In genomic region chrX:99405843-99406242, GRCm38 (mm10) we compare ENCODE assay signal across 24 mouse cellular contexts.
DNase-seq lines count a peak whose midpoint lies in the region; ATAC-seq lines count a peak whose summit lies in the region.
"Had no signal": no experiment of that assay in that cellular context is flagged by ENCODE, and none has a peak within 500 bp of the region (broad histone marks: within the 10 kb centered on the region; RNA-seq: fewer than 3 reads in every experiment).

No protein-coding gene starts in this region.

- no peak for DNase-seq in liver, embryonic 11.5 days (ENCODE audit: low spot score)
- DNase-seq in liver, result no peak
- DNase-seq in brain, adult 2 months (ENCODE audit: low read depth, low spot score), result peak; percentile 49
- DNase-seq in kidney, postnatal 4 days, result no peak
- DNase-seq: adrenal gland, adult 2 months; adrenal gland, postnatal 10 days; adrenal gland, postnatal 25 days; B cell, adult 2 months; cerebellum, adult 11-12 months; cerebellum, adult 2 months; cerebellum, adult 9-10 months; cerebellum, postnatal 10 days; cerebellum, postnatal 25 days; forebrain, postnatal 0 days had no signal

- no peaks in the 10 kb centered on the region for H3K9me3 ChIP-seq in liver, embryonic 11.5 days (ENCODE audit: control insufficient read depth, low read length)
- H3K9me3 ChIP-seq: embryonic facial prominence, embryonic 10.5 days; embryonic facial prominence, embryonic 12.5 days; forebrain, embryonic 13.5 days; forebrain, embryonic 15.5 days; G1E had no signal

- no peak overlapping the region for H3K4me2 ChIP-seq in liver, embryonic 11.5 days
- H3K4me2 ChIP-seq: embryonic facial prominence, embryonic 12.5 days; forebrain, embryonic 13.5 days; forebrain, embryonic 15.5 days had no signal

- no peak overlapping the region for H3K27ac ChIP-seq in liver, embryonic 11.5 days (ENCODE audit: low read depth, low read length)
- H3K27ac ChIP-seq: embryonic facial prominence, embryonic 10.5 days; embryonic facial prominence, embryonic 12.5 days; forebrain, embryonic 13.5 days; forebrain, embryonic 15.5 days had no signal

- H3K4me1 ChIP-seq in liver, embryonic 11.5 days (replicated peaks; ENCODE audit: control insufficient read depth, insufficient read depth, low read length), result no peaks in the 10 kb centered on the region

- 0 out of 2 replicates have a peak, but pooled peaks have one; percentile 26 for ATAC-seq in liver, embryonic 11.5 days (replicated peaks; ENCODE audit: low FRiP score)
- peak; percentile 81 for ATAC-seq in megakaryocyte-erythroid progenitor cell, adult 5-6 weeks (replicated peaks; ENCODE audit: low FRiP score, low TSS enrichment, poor library complexity, severe bottlenecking)
- ATAC-seq: activated CD4-positive, CD25-positive, alpha-beta regulatory T cell, adult 4 months; CD4-positive, CD25-positive, alpha-beta regulatory T cell, adult 4 months; forebrain, embryonic 13.5 days; forebrain, embryonic 15.5 days; forebrain, postnatal 0 days; Patski had no signal

- H3K4me3 ChIP-seq in liver, embryonic 11.5 days (ENCODE audit: low read depth, low read length), result no peak overlapping the region
- H3K4me3 ChIP-seq: embryonic facial prominence, embryonic 10.5 days; embryonic facial prominence, embryonic 12.5 days; forebrain, embryonic 13.5 days; forebrain, embryonic 15.5 days had no signal

- H3K36me3 ChIP-seq in liver, embryonic 11.5 days (ENCODE audit: control insufficient read depth, insufficient read depth, low read length), result no peaks in the 10 kb centered on the region
- H3K36me3 ChIP-seq: embryonic facial prominence, embryonic 10.5 days; embryonic facial prominence, embryonic 12.5 days; forebrain, embryonic 15.5 days; G1E had no signal

- peaks cover 31% of the 10 kb centered on the region for H3K27me3 ChIP-seq in liver, embryonic 11.5 days (replicated peaks; ENCODE audit: control insufficient read depth, insufficient read depth, low read length)
- H3K27me3 ChIP-seq: CH12.LX; forebrain, embryonic 15.5 days had no signal

- 55% methylated on average over 8 of the region's 8 CpGs for WGBS in liver, embryonic 11.5 days

- no peak overlapping the region for H3K9ac ChIP-seq in liver, embryonic 11.5 days (ENCODE audit: low read depth, low read length)
- H3K9ac ChIP-seq: embryonic facial prominence, embryonic 12.5 days; forebrain, embryonic 13.5 days; forebrain, embryonic 15.5 days; forebrain, postnatal 0 days had no signal
